Mouse (Mus musculus) hindbrain, embryonic 14.5 days (tissue): ENCODE measurements around the gene Gm49383. TPM values are rescaled to one million over a fixed set of nuclear protein-coding genes. Genes with fewer than 3 reads are reported as not detected.

Experiments
- ATAC-seq: fragments of 200-750 bp; cut with Nextera tagmentation; 2 replicates; pipeline ENCODE4 v1.8.0; 2017; ENCODE audit warnings: moderate number of reproducible peaks, mild to moderate bottlenecking, moderate TSS enrichment, moderate library complexity; ENCODE audit not compliant: low FRiP score
- DNase-seq: peaks from one replicate; pipeline ENCODE4 v3.0.0-alpha.2; 2015; ENCODE audit warnings: low spot score
- H3K27ac ChIP-seq: fragments of 300-500 bp; sonication (generic); 2 replicates; pipeline ENCODE4 v1.5.1; 2014; ENCODE audit warnings: mild to moderate bottlenecking, moderate library complexity
- H3K27me3 ChIP-seq: fragments of 300-500 bp; sonication (generic); 2 replicates; pipeline ENCODE4 v1.6.1; 2014; ENCODE audit warnings: mild to moderate bottlenecking, low read length, mixed read lengths; ENCODE audit not compliant: control insufficient read depth, insufficient read depth
- H3K36me3 ChIP-seq: fragments of 300-500 bp; sonication (generic); replicated peaks from 2 replicates; pipeline ENCODE4 v1.6.1; 2014; ENCODE audit not compliant: control insufficient read depth, insufficient read depth
- H3K4me1 ChIP-seq: fragments of 300-500 bp; sonication (generic); replicated peaks from 2 replicates; pipeline ENCODE4 v1.6.1; 2014; ENCODE audit warnings: antibody characterized with exemption, low read length, mixed read lengths; ENCODE audit not compliant: control insufficient read depth, insufficient read depth
- H3K4me2 ChIP-seq: fragments of 300-500 bp; sonication (generic); replicated peaks from 2 replicates; pipeline ENCODE4 v1.6.1; 2014; ENCODE audit warnings: mild to moderate bottlenecking, moderate library complexity
- H3K4me3 ChIP-seq: fragments of 300-500 bp; sonication (generic); replicated peaks from 2 replicates; pipeline ENCODE4 v1.5.1; 2014; ENCODE audit warnings: mild to moderate bottlenecking, low read length
- H3K9ac ChIP-seq: fragments of 300-500 bp; sonication (generic); 2 replicates; pipeline ENCODE4 v1.6.1; 2014
- H3K9me3 ChIP-seq: fragments of 300-500 bp; sonication (generic); 2 replicates; pipeline ENCODE4 v1.6.1; 2016; ENCODE audit warnings: low read length; ENCODE audit not compliant: control insufficient read depth
- WGBS: fragments of 180-500 bp; shearing (Covaris S2); extraction: QIAGEN DNeasy Blood & Tissue Kit; methylation state at CpG from one replicate; pipeline ENCODE4 v1.1.7; 2014; 5-methylcytosine and 5-hydroxymethylcytosine counted together
- polyA plus RNA-seq: library from polyadenylated mRNA; unstranded; fragments of >200 nt; fragmentation: Nextera tagmentation; extraction: Ambion mirVana; gene quantifications from 2 replicates; pipeline ENCODE4 v1.2.1, GENCODE M21; 2014

Gene Gm49383
- 12.7 and 15.3 TPM in 2 replicates for polyA plus RNA-seq

DNA sequence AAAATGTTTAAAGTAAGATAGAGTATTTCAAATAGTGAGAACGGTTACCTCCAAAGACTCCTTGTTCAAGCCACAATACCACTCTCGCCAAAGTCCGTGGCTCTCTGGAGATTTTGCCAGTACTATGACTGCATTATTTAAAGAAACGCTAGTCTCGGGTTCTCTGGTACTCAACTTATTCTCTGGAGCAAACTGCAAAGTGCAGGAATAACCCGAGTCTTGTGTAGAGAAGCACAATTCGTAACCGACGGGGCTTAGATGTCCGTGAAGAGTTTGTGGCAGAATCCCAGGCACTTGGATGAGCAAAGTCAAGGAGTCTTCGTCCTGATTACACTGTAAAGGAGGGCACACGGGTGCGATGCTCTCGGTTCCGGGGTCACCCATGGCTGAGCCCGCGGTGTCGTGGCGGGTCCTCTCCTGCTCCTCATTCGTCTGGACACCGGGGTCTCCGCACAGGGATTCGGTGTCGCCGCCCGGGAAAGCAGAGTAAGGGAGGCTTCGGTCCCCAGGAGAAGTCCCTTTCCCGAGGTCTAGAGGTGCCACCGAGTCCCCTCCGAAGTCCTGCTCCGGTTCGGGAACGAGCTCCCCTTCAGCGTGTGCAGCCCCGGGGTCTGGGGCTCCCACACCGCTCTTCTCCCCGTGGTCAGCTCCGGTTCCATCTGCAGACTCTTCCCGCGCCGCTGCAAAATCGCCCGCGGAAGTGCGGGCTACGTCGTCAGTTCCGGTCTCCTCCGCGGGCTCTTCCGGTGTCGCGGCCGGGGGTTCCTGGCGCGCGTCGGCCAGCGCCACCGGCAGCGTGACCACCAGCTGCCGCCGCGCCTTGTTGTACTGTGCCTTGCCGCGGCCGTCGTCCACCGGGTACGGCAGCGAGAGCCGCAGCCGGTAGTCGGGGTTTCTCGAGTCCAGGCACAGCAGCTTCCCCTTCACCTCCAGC, at the start of gene Gm49383:
Gene Gm49383, minus strand, starts transcription at position 661 of the 934 bp plus-strand sequence.
- H3K27ac ChIP-seq = peak within 1 kb of the TSS; percentile 95
- DNase-seq (peak; percentile 83), ATAC-seq (peak; percentile 89)
- H3K36me3 ChIP-seq = peaks cover 13% of the 10 kb centered on the region
- H3K4me2 ChIP-seq = peak within 1 kb of the TSS; percentile 94
- peaks cover 22% of the 10 kb centered on the region for H3K4me1 ChIP-seq
- no peaks in the 10 kb centered on the region for H3K9me3 ChIP-seq
- under 1% methylated on average over 75 of the region's 75 CpGs for WGBS
- H3K9ac ChIP-seq = peak within 1 kb of the TSS; percentile 92
- peak within 1 kb of the TSS; percentile 98 for H3K4me3 ChIP-seq
- no peaks in the 10 kb centered on the region for H3K27me3 ChIP-seq

DNA sequence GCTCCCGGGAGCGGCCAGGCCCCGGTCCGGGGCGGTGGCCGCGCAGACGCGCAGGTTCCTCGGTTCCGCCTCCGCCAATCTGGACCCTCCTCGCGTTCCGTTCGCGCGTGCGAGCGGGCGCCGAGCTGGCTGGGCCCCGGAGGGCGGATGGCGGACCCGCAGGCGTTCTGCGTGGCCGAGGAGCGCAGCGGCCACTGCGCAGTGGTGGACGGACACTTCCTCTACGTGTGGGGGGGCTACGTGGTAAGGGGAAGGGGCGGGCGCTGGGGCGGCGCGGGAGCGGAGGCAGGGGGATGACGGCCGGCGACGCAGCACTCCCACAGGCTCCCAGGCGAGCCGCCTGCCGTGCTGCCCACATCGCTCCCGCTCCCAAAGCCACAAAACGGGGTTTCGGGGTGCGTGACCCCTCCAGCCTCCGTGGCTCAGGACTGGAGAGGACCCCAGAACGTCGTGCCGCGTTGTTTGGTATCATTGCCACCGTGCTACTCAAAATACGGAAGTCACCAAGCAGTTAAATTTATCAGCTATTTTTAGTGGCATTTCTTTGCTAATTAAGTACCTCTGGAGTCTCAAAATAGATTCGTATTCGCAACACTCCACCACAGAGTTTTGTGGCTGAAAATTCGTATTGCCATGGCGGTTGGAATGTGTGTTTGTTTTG, 45.0 kb upstream of the Gm49383 start:
- peak; percentile 73 for DNase-seq
- Histone ChIP-seq H3K4me3 (peak overlapping the region; percentile 83), H3K9ac (peak overlapping the region; percentile 84), H3K9me3 (no peaks in the 10 kb centered on the region), H3K27me3 (no peaks in the 10 kb centered on the region), H3K4me1 (no peaks in the 10 kb centered on the region), H3K27ac (peak overlapping the region; percentile 78), H3K36me3 (no peaks in the 10 kb centered on the region), H3K4me2 (peak overlapping the region; percentile 65)
- peak; percentile 95 for ATAC-seq
- WGBS = under 1% methylated on average over 52 of the region's 64 CpGs

- DNase-seq (peak; percentile 24), ATAC-seq (no peak)
- Histone ChIP-seq H3K27ac (peak overlapping the region; percentile 78), H3K4me2 (peak overlapping the region; percentile 65), H3K9ac (peak overlapping the region; percentile 84), H3K27me3 (no peaks in the 10 kb centered on the region), H3K4me3 (peak overlapping the region; percentile 83), H3K4me1 (no peaks in the 10 kb centered on the region), H3K9me3 (no peaks in the 10 kb centered on the region), H3K36me3 (no peaks in the 10 kb centered on the region)
- 5% methylated on average over 3 of the region's 3 CpGs for WGBS
These were observed 44.5 kb upstream of the Gm49383 start for GRCm38 (mm10) chr12:69241405-69241770.

GRCm38 (mm10) chr12:69240876-69241275, 44.0 kb upstream of the Gm49383 start, which contains the start of gene Klhdc1:
Gene Klhdc1, plus strand, starts transcription at chr12:69241176.
- ATAC-seq = no peak

DNA sequence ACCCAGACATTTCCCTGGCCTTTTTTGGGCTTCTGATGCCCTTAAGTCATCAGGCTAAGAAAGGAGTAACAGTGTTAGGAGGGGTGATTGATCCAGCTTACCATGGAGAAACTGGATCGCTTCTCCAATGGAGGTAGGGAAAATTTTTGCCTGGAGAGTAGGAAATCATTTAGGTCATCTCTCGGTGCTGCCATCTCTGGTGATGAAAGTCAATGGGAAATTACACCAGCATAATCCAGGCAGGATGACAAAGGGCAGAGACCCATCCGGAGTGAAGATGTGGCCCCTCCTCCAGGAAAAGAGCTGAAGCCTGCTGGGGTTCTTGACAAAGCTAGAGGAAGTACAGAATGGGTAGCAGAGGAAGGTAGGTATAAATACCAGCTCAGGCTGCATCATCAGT, 41.4 kb upstream of the Gm49383 start:
- Histone ChIP-seq H3K36me3 (no peaks in the 10 kb centered on the region), H3K9ac (no peak overlapping the region), H3K4me2 (no peak overlapping the region), H3K9me3 (no peaks in the 10 kb centered on the region), H3K27me3 (no peaks in the 10 kb centered on the region), H3K4me1 (no peaks in the 10 kb centered on the region), H3K27ac (no peak overlapping the region), H3K4me3 (no peak overlapping the region)
- no peak for ATAC-seq
- DNase-seq = no peak
- 38% methylated on average over 3 of the region's 3 CpGs for WGBS

More at GRCm38 (mm10) chr12:69240876-69241275, 44.0 kb upstream of the Gm49383 start, which contains the start of gene Klhdc1:
- Histone ChIP-seq H3K4me3 (peak within 1 kb of the TSS; percentile 83), H3K4me2 (peak within 1 kb of the TSS; percentile 65), H3K36me3 (no peaks in the 10 kb centered on the region), H3K9ac (peak within 1 kb of the TSS; percentile 84), H3K27ac (peak within 1 kb of the TSS; percentile 78), H3K27me3 (no peaks in the 10 kb centered on the region), H3K4me1 (no peaks in the 10 kb centered on the region), H3K9me3 (no peaks in the 10 kb centered on the region)
- 64% methylated on average over 6 of the region's 6 CpGs for WGBS
- no peak for DNase-seq

DNA sequence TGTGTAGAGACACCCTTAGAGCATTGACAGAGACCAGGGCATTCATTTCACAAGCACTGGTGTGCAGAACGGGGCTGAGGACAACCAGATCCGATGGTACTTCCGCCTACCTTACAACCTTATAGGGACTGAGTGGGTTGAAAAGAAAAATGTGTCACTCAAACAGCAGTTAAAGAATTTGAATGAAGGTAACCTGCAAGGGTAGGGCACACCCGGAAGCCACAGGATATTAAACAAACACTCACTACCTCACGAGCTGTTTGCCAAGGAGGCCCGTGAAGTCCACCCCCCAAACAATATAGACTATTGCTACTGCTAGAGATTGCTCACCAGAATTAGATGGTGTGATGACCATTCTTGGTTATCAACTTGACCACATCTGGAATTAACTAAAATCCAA, 38.9 kb upstream of the Gm49383 start:
- no peaks in the 10 kb centered on the region for H3K9me3 ChIP-seq
- H3K27ac ChIP-seq = no peak overlapping the region
- H3K4me1 ChIP-seq = no peaks in the 10 kb centered on the region
- ATAC-seq = no peak
- 95% methylated on average over 6 of the region's 6 CpGs for WGBS
- no peak overlapping the region for H3K9ac ChIP-seq
- DNase-seq = no peak
- no peak overlapping the region for H3K4me2 ChIP-seq
- no peak overlapping the region for H3K4me3 ChIP-seq
- H3K27me3 ChIP-seq = no peaks in the 10 kb centered on the region
- H3K36me3 ChIP-seq = no peaks in the 10 kb centered on the region

GRCm38 (mm10) chr12:69229251-69229650, 32.3 kb upstream of the Gm49383 start:
- 68% methylated on average over 2 of the region's 2 CpGs for WGBS
- Histone ChIP-seq H3K4me1 (no peaks in the 10 kb centered on the region), H3K27me3 (no peaks in the 10 kb centered on the region), H3K27ac (no peak overlapping the region), H3K36me3 (no peaks in the 10 kb centered on the region), H3K4me3 (no peak overlapping the region), H3K4me2 (no peak overlapping the region), H3K9ac (no peak overlapping the region), H3K9me3 (no peaks in the 10 kb centered on the region)
- no peak for DNase-seq
- no peak for ATAC-seq

GRCm38 (mm10) chr12:69227776-69228466, 31.0 kb upstream of the Gm49383 start, which contains the start of gene Pole2:
Gene Pole2, minus strand, starts transcription at chr12:69228195.
- 0% methylated on average over 37 of the region's 37 CpGs for WGBS
- H3K9me3 ChIP-seq = no peaks in the 10 kb centered on the region
- peak within 1 kb of the TSS; percentile 45 for H3K4me3 ChIP-seq
- peak; percentile 96 for ATAC-seq
- DNase-seq = peak; percentile 74
- peak within 1 kb of the TSS; percentile 52 for H3K27ac ChIP-seq
- no peaks in the 10 kb centered on the region for H3K27me3 ChIP-seq
- no peaks in the 10 kb centered on the region for H3K36me3 ChIP-seq
- peak within 1 kb of the TSS; percentile 43 for H3K9ac ChIP-seq
- peak within 1 kb of the TSS; percentile 54 for H3K4me2 ChIP-seq
- H3K4me1 ChIP-seq = no peaks in the 10 kb centered on the region
